Mouse (Mus musculus): ENCODE measurements around the gene Gm10959. TPM values are rescaled to one million over a fixed set of nuclear protein-coding genes. Genes with fewer than 3 reads are reported as not detected.
"Not testable (repeated sequence)": the region's sequence is repeated elsewhere in the genome, so short reads cannot be mapped to it uniquely, and the experiment has no call there.

The Gm10959 gene
- not detected in 2 replicates for polyA plus RNA-seq (2014; fragmentation: Nextera tagmentation; extraction: Ambion mirVana)

DNA sequence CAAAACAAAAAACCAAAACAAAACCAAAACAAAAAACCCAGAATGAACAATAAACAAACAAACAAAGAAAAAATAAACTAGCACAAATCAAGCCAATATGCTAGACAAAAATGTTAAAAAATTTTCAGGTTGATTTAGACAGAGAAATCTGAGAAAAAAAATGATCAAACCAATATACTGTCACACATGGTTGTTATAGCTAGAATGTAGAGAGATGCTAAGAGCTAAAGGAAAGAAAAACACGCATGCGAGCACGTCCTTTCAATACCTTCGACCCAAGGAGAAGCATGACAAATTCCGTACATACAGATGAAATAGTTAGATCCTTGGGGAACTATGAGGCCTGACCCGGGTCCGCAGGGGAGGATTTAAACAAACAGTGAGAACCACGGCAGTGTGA, at the start of gene Gm10959:
Gene Gm10959, minus strand, starts transcription at position 101 of the 400 bp plus-strand sequence.
- 77% methylated on average over 8 of the region's 8 CpGs for WGBS
- H3K27ac ChIP-seq: no peak within 1 kb of the TSS
- H3K36me3 ChIP-seq (replicated peaks; ENCODE audit: control insufficient read depth, insufficient read depth): no peaks in the 10 kb centered on the region
- no peak within 1 kb of the TSS for H3K9ac ChIP-seq
- H3K4me1 ChIP-seq (replicated peaks; ENCODE audit: control insufficient read depth, insufficient read depth, low read length): no peaks in the 10 kb centered on the region; the same call in 1 of the 2 replicates
- ATAC-seq (ENCODE audit: low FRiP score) (no peak), DNase-seq (ENCODE audit: low spot score) (no peak)
- no peak within 1 kb of the TSS for H3K4me3 ChIP-seq (replicated peaks; ENCODE audit: low read length)
- H3K9me3 ChIP-seq (ENCODE audit: control insufficient read depth, low read length): no peaks in the 10 kb centered on the region
- no peak within 1 kb of the TSS for H3K4me2 ChIP-seq (replicated peaks)
- H3K27me3 ChIP-seq (ENCODE audit: control insufficient read depth, insufficient read depth, low read length): no peaks in the 10 kb centered on the region

GRCm38 (mm10) chr3:122968391-122968790, 49.2 kb upstream of the Gm10959 start:
- DNase-seq (ENCODE audit: low spot score) (no peak), ATAC-seq (ENCODE audit: low FRiP score) (no peak)
- no peak overlapping the region for H3K9ac ChIP-seq
- WGBS: 93% methylated on average over 9 of the region's 9 CpGs
- no peaks in the 10 kb centered on the region for H3K27me3 ChIP-seq (ENCODE audit: control insufficient read depth, insufficient read depth, low read length)
- H3K36me3 ChIP-seq (replicated peaks; ENCODE audit: control insufficient read depth, insufficient read depth): no peaks in the 10 kb centered on the region; the same call in 1 of the 2 replicates
- H3K27ac ChIP-seq: no peak overlapping the region
- H3K4me3 ChIP-seq (replicated peaks; ENCODE audit: low read length): no peak overlapping the region
- H3K4me1 ChIP-seq (replicated peaks; ENCODE audit: control insufficient read depth, insufficient read depth, low read length): no peaks in the 10 kb centered on the region
- H3K9me3 ChIP-seq (ENCODE audit: control insufficient read depth, low read length): no peaks in the 10 kb centered on the region
- no peak overlapping the region for H3K4me2 ChIP-seq (replicated peaks)

GRCm38 (mm10) chr3:122964301-122964700, 45.1 kb upstream of the Gm10959 start:
- H3K36me3 ChIP-seq (replicated peaks; ENCODE audit: control insufficient read depth, insufficient read depth): peaks cover 7% of the 10 kb centered on the region
- no peak overlapping the region for H3K4me2 ChIP-seq (replicated peaks)
- H3K4me1 ChIP-seq (replicated peaks; ENCODE audit: control insufficient read depth, insufficient read depth, low read length): no peaks in the 10 kb centered on the region
- ATAC-seq (ENCODE audit: low FRiP score): no peak
- H3K9me3 ChIP-seq (ENCODE audit: control insufficient read depth, low read length): no peaks in the 10 kb centered on the region
- WGBS: 89% methylated on average over 5 of the region's 5 CpGs
- no peak overlapping the region for H3K9ac ChIP-seq
- no peak overlapping the region for H3K4me3 ChIP-seq (replicated peaks; ENCODE audit: low read length)
- H3K27ac ChIP-seq: no peak overlapping the region
- no peaks in the 10 kb centered on the region for H3K27me3 ChIP-seq (ENCODE audit: control insufficient read depth, insufficient read depth, low read length)
- DNase-seq (ENCODE audit: low spot score): no peak

DNA sequence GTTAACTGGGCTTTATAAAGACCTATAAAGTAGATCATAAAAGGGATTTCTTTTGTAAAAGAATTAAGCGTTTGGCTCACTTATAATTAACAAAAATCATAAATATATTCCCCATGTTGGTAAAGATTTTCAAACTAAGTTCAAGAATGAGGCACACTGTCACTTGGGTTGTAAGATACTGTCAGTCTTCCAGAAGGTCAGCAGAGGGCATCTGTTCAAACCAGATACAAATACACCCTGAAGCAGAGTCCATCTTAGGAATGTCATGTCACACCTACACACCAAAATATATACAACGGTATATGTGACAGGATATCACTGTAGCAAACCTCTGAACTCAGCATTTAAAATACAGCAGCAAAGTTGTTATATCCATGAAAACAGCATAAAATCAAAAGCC, 31.0 kb upstream of the Gm10959 start:
- H3K4me1 ChIP-seq (replicated peaks; ENCODE audit: control insufficient read depth, insufficient read depth, low read length): no peaks in the 10 kb centered on the region
- H3K27me3 ChIP-seq (ENCODE audit: control insufficient read depth, insufficient read depth, low read length): no peaks in the 10 kb centered on the region
- no peaks in the 10 kb centered on the region for H3K9me3 ChIP-seq (ENCODE audit: control insufficient read depth, low read length)
- H3K4me2 ChIP-seq (replicated peaks): no peak overlapping the region
- no peak overlapping the region for H3K9ac ChIP-seq
- ATAC-seq (ENCODE audit: low FRiP score): no peak
- WGBS: 98% methylated on average over 2 of the region's 2 CpGs
- DNase-seq (ENCODE audit: low spot score): no peak
- no peak overlapping the region for H3K4me3 ChIP-seq (replicated peaks; ENCODE audit: low read length)
- H3K27ac ChIP-seq: no peak overlapping the region
- H3K36me3 ChIP-seq (replicated peaks; ENCODE audit: control insufficient read depth, insufficient read depth): peaks cover 35% of the 10 kb centered on the region

GRCm38 (mm10) chr3:122943387-122943890, 24.3 kb upstream of the Gm10959 start:
- no peak overlapping the region for H3K4me2 ChIP-seq (replicated peaks)
- peaks cover 9% of the 10 kb centered on the region; the same call in 1 of the 2 replicates for H3K36me3 ChIP-seq (replicated peaks; ENCODE audit: control insufficient read depth, insufficient read depth)
- ATAC-seq (ENCODE audit: low FRiP score) (no peak), DNase-seq (ENCODE audit: low spot score) (no peak)
- H3K9me3 ChIP-seq (ENCODE audit: control insufficient read depth, low read length): no peaks in the 10 kb centered on the region
- H3K4me3 ChIP-seq (replicated peaks; ENCODE audit: low read length): no peak overlapping the region
- no peaks in the 10 kb centered on the region for H3K27me3 ChIP-seq (ENCODE audit: control insufficient read depth, insufficient read depth, low read length)
- no peak overlapping the region for H3K27ac ChIP-seq
- no peaks in the 10 kb centered on the region for H3K4me1 ChIP-seq (replicated peaks; ENCODE audit: control insufficient read depth, insufficient read depth, low read length)
- H3K9ac ChIP-seq: no peak overlapping the region
- WGBS: 76% methylated on average over 6 of the region's 6 CpGs

- DNase-seq (ENCODE audit: low spot score) (peak; percentile 70), ATAC-seq (ENCODE audit: low FRiP score) (no peak)
- H3K4me1 ChIP-seq (replicated peaks; ENCODE audit: control insufficient read depth, insufficient read depth, low read length): no peaks in the 10 kb centered on the region
- H3K9ac ChIP-seq: no peak overlapping the region
- H3K9me3 ChIP-seq (ENCODE audit: control insufficient read depth, low read length): no peaks in the 10 kb centered on the region
- no peak overlapping the region for H3K4me3 ChIP-seq (replicated peaks; ENCODE audit: low read length)
- WGBS: 86% methylated on average over 2 of the region's 2 CpGs
- no peak overlapping the region for H3K27ac ChIP-seq
- no peak overlapping the region for H3K4me2 ChIP-seq (replicated peaks)
- H3K27me3 ChIP-seq (ENCODE audit: control insufficient read depth, insufficient read depth, low read length): no peaks in the 10 kb centered on the region
- peaks cover 7% of the 10 kb centered on the region; the same call in 1 of the 2 replicates for H3K36me3 ChIP-seq (replicated peaks; ENCODE audit: control insufficient read depth, insufficient read depth)
Observed at GRCm38 (mm10) chr3:122939215-122939614, 20.1 kb upstream of the Gm10959 start.

DNA sequence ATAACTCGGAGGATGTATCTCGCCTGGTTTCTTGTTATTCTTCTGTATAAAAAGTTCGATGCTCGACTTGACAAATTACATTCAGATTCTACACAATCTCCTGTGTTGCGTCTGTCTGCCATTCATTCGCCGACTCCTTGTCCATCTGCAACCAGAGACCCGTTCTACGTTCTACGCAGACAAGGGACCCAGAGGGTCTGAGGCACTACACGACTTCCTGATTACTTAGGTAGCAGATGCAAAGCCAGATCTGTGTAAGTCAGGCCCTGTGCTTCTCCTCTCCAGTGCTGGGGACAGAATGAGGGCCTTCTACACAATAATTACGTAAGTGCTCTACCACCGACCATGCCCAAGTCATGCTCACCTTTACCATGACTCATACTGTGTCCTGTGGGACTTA, 18.0 kb upstream of the Gm10959 start:
- H3K4me3 ChIP-seq (replicated peaks; ENCODE audit: low read length); H3K27me3 ChIP-seq (ENCODE audit: control insufficient read depth, insufficient read depth, low read length); ATAC-seq (ENCODE audit: low FRiP score); H3K9me3 ChIP-seq (ENCODE audit: control insufficient read depth, low read length); DNase-seq (ENCODE audit: low spot score); H3K27ac ChIP-seq; H3K4me2 ChIP-seq (replicated peaks); H3K4me1 ChIP-seq (replicated peaks; ENCODE audit: control insufficient read depth, insufficient read depth, low read length); H3K9ac ChIP-seq: not testable (repeated sequence)
- peaks cover 11% of the 10 kb centered on the region; the same call in 1 of the 2 replicates for H3K36me3 ChIP-seq (replicated peaks; ENCODE audit: control insufficient read depth, insufficient read depth)
- 82% methylated on average over 13 of the region's 13 CpGs for WGBS

- 98% methylated on average over 1 of the region's 1 CpGs for WGBS
Observed at GRCm38 (mm10) chr3:122932466-122932865, 13.3 kb upstream of the Gm10959 start.

GRCm38 (mm10) chr3:122929723-122930122, 10.6 kb upstream of the Gm10959 start:
- Histone ChIP-seq H3K9ac (no peak overlapping the region), H3K9me3 (ENCODE audit: control insufficient read depth, low read length) (no peaks in the 10 kb centered on the region), H3K4me3 (replicated peaks; ENCODE audit: low read length) (no peak overlapping the region), H3K36me3 (replicated peaks; ENCODE audit: control insufficient read depth, insufficient read depth) (peaks cover 9% of the 10 kb centered on the region; the same call in 1 of the 2 replicates), H3K4me2 (replicated peaks) (no peak overlapping the region), H3K27ac (no peak overlapping the region), H3K4me1 (replicated peaks; ENCODE audit: control insufficient read depth, insufficient read depth, low read length) (peaks cover 10% of the 10 kb centered on the region), H3K27me3 (ENCODE audit: control insufficient read depth, insufficient read depth, low read length) (no peaks in the 10 kb centered on the region)
- WGBS: 91% methylated on average over 6 of the region's 6 CpGs
- DNase-seq (ENCODE audit: low spot score) (no peak), ATAC-seq (ENCODE audit: low FRiP score) (no peak)

More at GRCm38 (mm10) chr3:122932466-122932865, 13.3 kb upstream of the Gm10959 start:
- Histone ChIP-seq H3K9me3 (ENCODE audit: control insufficient read depth, low read length) (no peaks in the 10 kb centered on the region), H3K4me1 (replicated peaks; ENCODE audit: control insufficient read depth, insufficient read depth, low read length) (no peaks in the 10 kb centered on the region), H3K27ac (no peak overlapping the region), H3K4me3 (replicated peaks; ENCODE audit: low read length) (no peak overlapping the region), H3K4me2 (replicated peaks) (no peak overlapping the region), H3K27me3 (ENCODE audit: control insufficient read depth, insufficient read depth, low read length) (no peaks in the 10 kb centered on the region), H3K36me3 (replicated peaks; ENCODE audit: control insufficient read depth, insufficient read depth) (peaks cover 14% of the 10 kb centered on the region), H3K9ac (no peak overlapping the region)
- no peak for ATAC-seq (ENCODE audit: low FRiP score)
- no peak for DNase-seq (ENCODE audit: low spot score)

Measured in hindbrain, embryonic 14.5 days (tissue).